Mouse (Mus musculus): ENCODE measurements around the gene Epha5. TPM values are rescaled to one million over a fixed set of nuclear protein-coding genes. Genes with fewer than 3 reads are reported as not detected.

The Epha5 gene
- polyA plus RNA-seq, 1 experiment from 2014 or later, result not detected

- no peak overlapping the region for H3K27ac ChIP-seq
- 79% methylated on average over 2 of the region's 2 CpGs for WGBS (ENCODE audit: missing documents)
- no peaks in the 10 kb centered on the region for H3K79me2 ChIP-seq (ENCODE audit: inconsistent target)
- no peaks in the 10 kb centered on the region for H3K36me3 ChIP-seq (ENCODE audit: inconsistent target)
- no peak overlapping the region for H3K4me3 ChIP-seq (ENCODE audit: inconsistent target)
Measured at GRCm38 (mm10) chr5:84208609-84209008, 208.6 kb downstream of the Epha5 start.

GRCm38 (mm10) chr5:84193348-84193747 is 223.8 kb downstream of the Epha5 start:
- no peaks in the 10 kb centered on the region for H3K36me3 ChIP-seq (ENCODE audit: inconsistent target)
- no peaks in the 10 kb centered on the region for H3K79me2 ChIP-seq (ENCODE audit: inconsistent target)
- H3K4me3 ChIP-seq (ENCODE audit: inconsistent target), result no peak overlapping the region
- WGBS (ENCODE audit: missing documents), result 74% methylated on average over 3 of the region's 3 CpGs
- H3K27ac ChIP-seq, result no peak overlapping the region

GRCm38 (mm10) chr5:84184189-84184588 is 233.0 kb downstream of the Epha5 start:
- Histone ChIP-seq H3K36me3 (ENCODE audit: inconsistent target) (no peaks in the 10 kb centered on the region), H3K79me2 (ENCODE audit: inconsistent target) (no peaks in the 10 kb centered on the region), H3K27ac (no peak overlapping the region), H3K4me3 (ENCODE audit: inconsistent target) (no peak overlapping the region)
- 95% methylated on average over 8 of the region's 8 CpGs for WGBS (ENCODE audit: missing documents)

- no peak overlapping the region for H3K4me3 ChIP-seq (ENCODE audit: inconsistent target)
- 51% methylated on average over 2 of the region's 2 CpGs for WGBS (ENCODE audit: missing documents)
- H3K79me2 ChIP-seq (ENCODE audit: inconsistent target), result no peaks in the 10 kb centered on the region
- H3K27ac ChIP-seq, result no peak overlapping the region
- H3K36me3 ChIP-seq (ENCODE audit: inconsistent target), result no peaks in the 10 kb centered on the region
Measured at GRCm38 (mm10) chr5:84153095-84153494, 264.1 kb downstream of the Epha5 start.

- WGBS (ENCODE audit: missing documents), result 68% methylated on average over 4 of the region's 4 CpGs
- H3K36me3 ChIP-seq (ENCODE audit: inconsistent target), result no peaks in the 10 kb centered on the region
- no peak overlapping the region for H3K4me3 ChIP-seq (ENCODE audit: inconsistent target)
- H3K79me2 ChIP-seq (ENCODE audit: inconsistent target), result no peaks in the 10 kb centered on the region
- H3K27ac ChIP-seq, result no peak overlapping the region
Measured at GRCm38 (mm10) chr5:84142138-84142537, 275.0 kb downstream of the Epha5 start.

- Histone ChIP-seq H3K27ac (no peak overlapping the region), H3K36me3 (ENCODE audit: inconsistent target) (no peaks in the 10 kb centered on the region), H3K79me2 (ENCODE audit: inconsistent target) (no peaks in the 10 kb centered on the region), H3K4me3 (ENCODE audit: inconsistent target) (no peak overlapping the region)
- 91% methylated on average over 11 of the region's 11 CpGs for WGBS (ENCODE audit: missing documents)
Measured at GRCm38 (mm10) chr5:84095947-84096346, 321.2 kb downstream of the Epha5 start.

GRCm38 (mm10) chr5:84081321-84081720 is 335.9 kb downstream of the Epha5 start:
- Histone ChIP-seq H3K4me3 (ENCODE audit: inconsistent target) (no peak overlapping the region), H3K36me3 (ENCODE audit: inconsistent target) (no peaks in the 10 kb centered on the region), H3K27ac (no peak overlapping the region), H3K79me2 (ENCODE audit: inconsistent target) (no peaks in the 10 kb centered on the region)
- WGBS (ENCODE audit: missing documents), result 74% methylated on average over 6 of the region's 6 CpGs

GRCm38 (mm10) chr5:84070976-84071375 is 346.2 kb downstream of the Epha5 start:
- H3K4me3 ChIP-seq (ENCODE audit: inconsistent target), result no peak overlapping the region
- H3K79me2 ChIP-seq (ENCODE audit: inconsistent target), result no peaks in the 10 kb centered on the region
- H3K36me3 ChIP-seq (ENCODE audit: inconsistent target), result no peaks in the 10 kb centered on the region
- WGBS (ENCODE audit: missing documents), result 90% methylated on average over 7 of the region's 7 CpGs
- H3K27ac ChIP-seq, result no peak overlapping the region

GRCm38 (mm10) chr5:84053880-84054279 is 363.3 kb downstream of the Epha5 start:
- Histone ChIP-seq H3K36me3 (ENCODE audit: inconsistent target) (no peaks in the 10 kb centered on the region), H3K27ac (no peak overlapping the region), H3K79me2 (ENCODE audit: inconsistent target) (no peaks in the 10 kb centered on the region), H3K4me3 (ENCODE audit: inconsistent target) (no peak overlapping the region)
- WGBS (ENCODE audit: missing documents), result 80% methylated on average over 2 of the region's 2 CpGs

GRCm38 (mm10) chr5:84037250-84037963 is 379.8 kb downstream of the Epha5 start:
- H3K79me2 ChIP-seq (ENCODE audit: inconsistent target), result no peaks in the 10 kb centered on the region
- H3K4me3 ChIP-seq (ENCODE audit: inconsistent target), result no peak overlapping the region
- no peaks in the 10 kb centered on the region for H3K36me3 ChIP-seq (ENCODE audit: inconsistent target)
- H3K27ac ChIP-seq, result no peak overlapping the region
- 76% methylated on average over 1 of the region's 1 CpGs for WGBS (ENCODE audit: missing documents)
